Mouse (Mus musculus) ES-E14 (cell line): ENCODE measurements at regions not wholly inside any gene's neighbourhood (a gene's known extent, or its start where the extent isn't known, plus 50 kb on each side); places are given as distances from the start of the nearest gene placed in this dataset.

Experiments
- DNase-seq: peaks from one replicate; pipeline ENCODE4 v3.0.0-alpha.2; 2013; ENCODE audit warnings: low read depth, low spot score
- H3K27ac ChIP-seq: 2 replicates; pipeline ENCODE4 v1.5.1; 2012; ENCODE audit warnings: low read depth, mild to moderate bottlenecking, low read length, moderate library complexity, mixed read lengths; ENCODE audit not compliant: poor library complexity, insufficient read depth, severe bottlenecking
- H3K36me3 ChIP-seq: 2 replicates; pipeline ENCODE4 v1.6.1; 2012; ENCODE audit warnings: mild to moderate bottlenecking, low read length, moderate library complexity, mixed read lengths; ENCODE audit not compliant: control insufficient read depth, poor library complexity, insufficient read depth, severe bottlenecking
- H3K4me1 ChIP-seq, 2 experiments: fragments of 150-350 bp in 1 of 2; sonication (generic) in 1 of 2; 2 replicates each; pipeline ENCODE4 v1.6.1; 2012; ENCODE audit warnings: low read length in 2 of 2, mild to moderate bottlenecking in 1 of 2, mixed read lengths in 1 of 2; ENCODE audit not compliant: control insufficient read depth in 2 of 2, insufficient read depth in 2 of 2, poor library complexity in 1 of 2
- H3K4me3 ChIP-seq, 2 experiments: fragments of 150-350 bp in 1 of 2; sonication (generic) in 1 of 2; 2 replicates each; pipeline ENCODE4 v1.5.1; 2012; ENCODE audit warnings: low read length in 2 of 2, low read depth in 1 of 2, mild to moderate bottlenecking in 1 of 2, mixed read lengths in 1 of 2; ENCODE audit not compliant: insufficient read depth in 1 of 2, poor library complexity in 1 of 2, severe bottlenecking in 1 of 2
- H3K9ac ChIP-seq: 2 replicates; pipeline ENCODE4 v1.6.1; 2012; ENCODE audit warnings: low read depth, mild to moderate bottlenecking, low read length, mixed read lengths; ENCODE audit not compliant: poor library complexity, insufficient read depth, severe bottlenecking
- H3K9me3 ChIP-seq: fragments of 150-350 bp; sonication (generic); 2 replicates; pipeline ENCODE4 v1.6.1; 2012; ENCODE audit warnings: low read depth, mild to moderate bottlenecking, low read length; ENCODE audit not compliant: control insufficient read depth, insufficient read depth
- CHD2 ChIP-seq: IDR thresholded peaks from 2 replicates; pipeline ENCODE4 v1.6.1; 2014; ENCODE audit warnings: mild to moderate bottlenecking, low read depth, low read length, inconsistent platforms
- HCFC1 ChIP-seq: IDR thresholded peaks from 2 replicates; pipeline ENCODE4 v1.6.1; 2012; ENCODE audit warnings: low read length, inconsistent platforms, borderline replicate concordance; ENCODE audit not compliant: insufficient read depth
- MAFK ChIP-seq: IDR thresholded peaks from 2 replicates; pipeline ENCODE4 v1.6.1; 2014; ENCODE audit warnings: mild to moderate bottlenecking, low read depth, low read length, inconsistent platforms; ENCODE audit not compliant: insufficient read depth
- ZC3H11A ChIP-seq: IDR thresholded peaks from 2 replicates; pipeline ENCODE4 v1.6.1; 2012; ENCODE audit warnings: low read depth, mild to moderate bottlenecking, inconsistent platforms, low read length, borderline replicate concordance
- ZNF384 ChIP-seq: IDR thresholded peaks from 2 replicates; pipeline ENCODE4 v1.6.1; 2012; ENCODE audit warnings: low read depth, low read length, inconsistent platforms
- in situ Hi-C, 2 experiments: fragments of 600-800 bp; cut with MboI; formaldehyde crosslinking; loops; one replicate each; pipeline ENCODE4 v1.15.1; 2025; ENCODE audit warnings: low sequenced_read_pairs in 2 of 2, inconsistent platforms in 1 of 2; ENCODE audit not compliant: unreplicated experiment in 2 of 2

GRCm38 (mm10) chr10:117519670-117520535 is 109.4 kb upstream of the Cpm start:
- Histone ChIP-seq H3K4me1 (peaks cover 0 to 4% of the 10 kb centered on the region in 2 experiments; a peak in 2 of 4 replicates), H3K9me3 (no peaks in the 10 kb centered on the region), H3K36me3 (no peaks in the 10 kb centered on the region), H3K4me3 (no peak overlapping the region), H3K9ac (no peak overlapping the region), H3K27ac (no peak overlapping the region; the same call in 1 of the 2 replicates)
- no peak for DNase-seq
- TF ChIP-seq ZC3H11A (no peak), CHD2 (no peak), MAFK (no peak), ZNF384 (no peak), HCFC1 (no peak)
- in situ Hi-C loops: no loop called here

- TF ChIP-seq ZNF384 (no peak), HCFC1 (no peak), ZC3H11A (no peak), CHD2 (no peak), MAFK (no peak)
- H3K27ac ChIP-seq: no peak overlapping the region; the same call in 1 of the 2 replicates
- H3K9me3 ChIP-seq: no peaks in the 10 kb centered on the region
- no peak for DNase-seq
- H3K36me3 ChIP-seq: no peaks in the 10 kb centered on the region
- no peak overlapping the region for H3K4me3 ChIP-seq
- H3K4me1 ChIP-seq: peaks cover 0 to 4% of the 10 kb centered on the region in 2 experiments; a peak in 2 of 4 replicates
- H3K9ac ChIP-seq: no peak overlapping the region
- in situ Hi-C loops: no loop called here
Measured at GRCm38 (mm10) chr10:117518793-117519669, 110.3 kb upstream of the Cpm start.

GRCm38 (mm10) chr10:117517800-117518770 is 111.2 kb upstream of the Cpm start:
- in situ Hi-C loops: no loop called here
- Histone ChIP-seq H3K9ac (no peak overlapping the region), H3K9me3 (no peaks in the 10 kb centered on the region), H3K4me3 (no peak overlapping the region), H3K27ac (no peak overlapping the region), H3K36me3 (no peaks in the 10 kb centered on the region), H3K4me1 (peaks cover 0 to 4% of the 10 kb centered on the region in 2 experiments; a peak in 2 of 4 replicates)
- TF ChIP-seq ZNF384 (no peak), CHD2 (no peak)
- DNase-seq: no peak

GRCm38 (mm10) chr10:117517071-117517714 is 112.1 kb upstream of the Cpm start:
- Histone ChIP-seq H3K4me1 (peaks cover 0 to 4% of the 10 kb centered on the region in 2 experiments; a peak in 2 of 4 replicates), H3K27ac (no peak overlapping the region), H3K4me3 (no peak overlapping the region), H3K36me3 (no peaks in the 10 kb centered on the region), H3K9ac (no peak overlapping the region), H3K9me3 (no peaks in the 10 kb centered on the region)
- in situ Hi-C loops: no loop called here
- no peak for DNase-seq
- TF ChIP-seq CHD2 (no peak), ZNF384 (no peak), ZC3H11A (no peak), MAFK (no peak), HCFC1 (no peak)
